Mouse (Mus musculus): ENCODE measurements around the gene Yars2.

DNA sequence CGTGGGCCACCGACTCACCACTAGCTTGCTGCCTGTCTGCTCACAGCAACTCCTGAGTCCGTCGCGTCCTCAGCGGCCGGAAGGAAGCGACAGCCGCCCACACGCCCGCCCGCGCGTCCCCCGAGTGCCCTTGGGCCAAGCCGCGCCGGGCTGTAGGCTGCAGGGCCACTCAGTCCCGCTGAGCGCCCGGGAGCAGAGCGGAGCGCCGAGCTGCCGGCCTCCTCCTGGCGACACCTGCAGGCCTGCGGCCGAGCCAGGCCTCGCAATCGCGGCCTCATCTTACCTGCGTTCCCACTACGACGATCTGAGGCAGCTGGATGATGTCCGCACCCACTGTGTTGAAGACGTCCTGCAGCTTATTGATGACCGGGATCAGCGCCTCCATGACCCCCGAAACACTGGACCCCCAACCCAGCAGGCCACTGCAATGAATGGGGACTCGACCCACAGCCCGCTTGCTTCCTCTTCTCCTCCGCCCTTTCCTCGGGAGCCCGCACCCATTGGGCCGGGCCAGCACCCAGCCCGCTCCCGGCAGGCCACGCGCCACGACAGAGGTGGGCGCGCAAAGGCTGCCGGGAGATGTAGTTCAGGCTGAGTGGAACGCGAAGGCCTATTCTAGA is 55.8 kb downstream of the Yars2 start, which contains the start of gene Dnm1l:
- TF ChIP-seq TAL1 (IDR thresholded peaks at IDR 0.05; ENCODE audit: low read length) (no peak), GATA1 (IDR thresholded peaks at IDR 0.05; ENCODE audit: low read length) (no peak; the same call in 1 of the 2 replicates)
